Mouse (Mus musculus) hindbrain, embryonic 15.5 days (tissue): ENCODE results near the gene H60b. TPM values are rescaled to one million over a fixed set of nuclear protein-coding genes. Genes with fewer than 3 reads are reported as not detected.
"Not testable (repeated sequence)": the region's sequence is repeated elsewhere in the genome, so short reads cannot be mapped to it uniquely, and the experiment has no call there.

Experiments
- ATAC-seq: fragments of 200-750 bp; cut with Nextera tagmentation; 2 replicates; pipeline ENCODE4 v1.8.0; 2017; ENCODE audit warnings: low read depth, moderate number of reproducible peaks, moderate TSS enrichment; ENCODE audit not compliant: low FRiP score
- H3K27ac ChIP-seq: fragments of 300-500 bp; sonication (generic); replicated peaks from 2 replicates; pipeline ENCODE4 v1.5.1; 2015; ENCODE audit warnings: mild to moderate bottlenecking, inconsistent platforms
- H3K27me3 ChIP-seq: fragments of 300-500 bp; sonication (generic); 2 replicates; pipeline ENCODE4 v1.6.1; 2015; ENCODE audit warnings: control low read depth, inconsistent platforms
- H3K36me3 ChIP-seq: fragments of 300-500 bp; sonication (generic); 2 replicates; pipeline ENCODE4 v1.6.1; 2015; ENCODE audit warnings: control low read depth, inconsistent platforms
- H3K4me1 ChIP-seq: fragments of 300-500 bp; sonication (generic); replicated peaks from 2 replicates; pipeline ENCODE4 v1.6.1; 2015; ENCODE audit warnings: control low read depth, inconsistent platforms
- H3K4me2 ChIP-seq: fragments of 300-500 bp; sonication (generic); 2 replicates; pipeline ENCODE4 v1.6.1; 2015; ENCODE audit warnings: moderate library complexity, mild to moderate bottlenecking, inconsistent platforms
- H3K4me3 ChIP-seq: fragments of 300-500 bp; sonication (generic); 2 replicates; pipeline ENCODE4 v1.5.1; 2015; ENCODE audit warnings: mild to moderate bottlenecking, inconsistent platforms
- H3K9ac ChIP-seq: fragments of 300-500 bp; sonication (generic); 2 replicates; pipeline ENCODE4 v1.6.1; 2015; ENCODE audit warnings: inconsistent platforms
- H3K9me3 ChIP-seq: fragments of 300-500 bp; sonication (generic); 2 replicates; pipeline ENCODE4 v1.6.1; 2016; ENCODE audit warnings: control low read depth, inconsistent platforms
- WGBS: fragments of 180-500 bp; shearing (Covaris S2); methylation state at CpG from one replicate; pipeline ENCODE4 v1.1.7; 2015; 5-methylcytosine and 5-hydroxymethylcytosine counted together
- polyA plus RNA-seq: library from polyadenylated mRNA; unstranded; fragments of >200 nt; fragmentation: Nextera tagmentation; extraction: Ambion mirVana; gene quantifications from 2 replicates; pipeline ENCODE4 v1.2.1, GENCODE M21; 2015

The H60b gene
- polyA plus RNA-seq, 1 experiment from 2014 or later: 0.58 TPM

DNA sequence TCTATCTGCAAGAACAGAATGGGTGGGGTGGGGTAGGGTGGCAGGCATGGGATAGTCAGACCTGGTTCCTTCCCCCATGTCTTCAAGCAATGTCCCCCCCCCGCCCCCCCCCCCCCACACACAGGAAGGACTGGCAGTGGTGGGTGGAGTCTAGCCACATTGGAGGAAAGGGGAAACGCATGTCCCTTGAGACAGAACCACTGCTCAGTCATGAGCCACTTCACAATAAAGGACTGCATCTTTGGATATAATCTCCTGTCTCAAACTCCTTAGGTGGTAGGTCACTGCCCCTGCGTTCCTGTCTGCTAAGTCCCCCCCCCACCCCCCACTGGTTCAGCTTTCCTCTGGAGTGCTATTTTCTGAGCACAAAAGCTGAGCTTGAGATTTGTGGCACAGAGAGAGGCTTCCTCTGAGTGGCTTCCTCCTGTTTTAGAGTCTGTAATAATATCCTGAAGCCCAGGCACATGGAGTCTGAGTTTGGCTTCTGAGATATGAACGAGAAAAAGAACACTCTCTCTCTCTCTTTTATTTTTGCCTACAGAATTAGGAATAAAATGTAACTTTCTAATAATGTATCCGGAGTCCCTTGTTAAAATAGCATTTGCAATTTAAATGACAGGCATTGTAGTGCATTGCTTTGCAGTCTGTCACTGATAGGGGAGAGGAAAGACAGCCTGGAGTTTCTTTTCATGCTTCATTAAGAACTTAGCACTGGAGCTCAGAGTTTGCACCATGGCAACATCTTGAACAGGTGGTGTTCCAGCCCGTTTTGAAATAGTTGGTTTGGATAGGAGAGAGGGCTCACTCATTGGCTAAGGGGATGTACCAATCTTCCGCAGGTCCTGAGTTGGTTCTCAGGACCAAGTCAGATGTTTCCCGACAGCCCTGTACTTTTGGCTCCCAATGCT is 112.7 kb downstream of the H60b start:
- H3K9me3 ChIP-seq, H3K4me2 ChIP-seq, ATAC-seq, H3K4me3 ChIP-seq, H3K27ac ChIP-seq, H3K9ac ChIP-seq, H3K36me3 ChIP-seq: not testable (repeated sequence)
- Histone ChIP-seq H3K4me1 (peaks cover 16% of the 10 kb centered on the region), H3K27me3 (peaks cover 16% of the 10 kb centered on the region; the same call in 1 of the 2 replicates)
- 5% methylated on average over 8 of the region's 8 CpGs for WGBS

DNA sequence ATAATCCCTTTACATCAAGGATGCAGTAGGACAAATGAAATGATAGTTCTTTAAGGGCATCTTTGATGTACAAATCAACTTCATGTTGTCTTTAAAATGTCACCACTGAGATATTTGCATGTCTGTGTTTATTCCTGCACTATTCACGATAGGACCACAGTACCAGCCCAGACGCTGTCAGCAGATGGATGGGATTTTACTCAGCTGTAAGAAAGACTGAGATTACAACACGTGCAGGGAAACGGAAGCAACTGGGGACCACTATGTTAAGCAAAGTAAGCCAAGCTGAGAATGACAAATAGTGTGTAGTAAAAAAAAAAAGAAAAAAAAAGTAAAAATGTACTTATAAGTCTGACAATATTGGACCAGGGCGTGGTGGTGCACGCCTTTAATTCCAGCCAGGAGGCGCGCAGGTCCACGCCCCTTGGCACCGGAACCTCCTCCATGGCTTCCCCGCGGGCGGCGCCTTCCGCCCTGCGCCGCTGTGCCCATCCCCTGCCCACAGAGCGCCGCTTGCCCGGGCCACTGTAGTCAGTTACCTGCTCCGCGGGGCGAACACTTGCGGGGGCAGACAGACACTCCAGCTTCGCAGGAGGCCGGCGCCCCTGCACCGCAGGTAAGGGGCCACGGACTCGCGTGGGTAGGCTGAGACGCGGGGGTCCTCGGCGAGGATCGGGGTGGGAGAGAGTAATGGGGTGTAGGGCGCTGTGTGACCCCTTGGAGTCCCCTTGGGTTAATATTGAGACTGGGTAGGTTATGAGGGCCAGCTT is 114.7 kb downstream of the H60b start:
- Histone ChIP-seq H3K4me3 (peak overlapping the region; percentile 44), H3K4me1 (peaks cover 16% of the 10 kb centered on the region), H3K27me3 (peaks cover 16% of the 10 kb centered on the region; the same call in 1 of the 2 replicates), H3K4me2 (peak overlapping the region; percentile 98)
- not testable (repeated sequence) for H3K27ac ChIP-seq, H3K36me3 ChIP-seq, H3K9ac ChIP-seq, H3K9me3 ChIP-seq
- peak; percentile 62; the same call in 1 of the 2 replicates for ATAC-seq
- 1% methylated on average over 37 of the region's 37 CpGs for WGBS

GRCm38 (mm10) chr10:22273684-22274305 is 115.4 kb downstream of the H60b start:
- Histone ChIP-seq H3K27ac (no peak overlapping the region), H3K9ac (peak overlapping the region; percentile 13; the same call in 1 of the 2 replicates), H3K4me2 (peak overlapping the region; percentile 98), H3K9me3 (no peaks in the 10 kb centered on the region), H3K27me3 (peaks cover 16% of the 10 kb centered on the region; the same call in 1 of the 2 replicates), H3K4me1 (peaks cover 16% of the 10 kb centered on the region), H3K36me3 (no peaks in the 10 kb centered on the region), H3K4me3 (peak overlapping the region; percentile 44)
- peak; percentile 56; the same call in 1 of the 2 replicates for ATAC-seq
- WGBS: under 1% methylated on average over 41 of the region's 41 CpGs

DNA sequence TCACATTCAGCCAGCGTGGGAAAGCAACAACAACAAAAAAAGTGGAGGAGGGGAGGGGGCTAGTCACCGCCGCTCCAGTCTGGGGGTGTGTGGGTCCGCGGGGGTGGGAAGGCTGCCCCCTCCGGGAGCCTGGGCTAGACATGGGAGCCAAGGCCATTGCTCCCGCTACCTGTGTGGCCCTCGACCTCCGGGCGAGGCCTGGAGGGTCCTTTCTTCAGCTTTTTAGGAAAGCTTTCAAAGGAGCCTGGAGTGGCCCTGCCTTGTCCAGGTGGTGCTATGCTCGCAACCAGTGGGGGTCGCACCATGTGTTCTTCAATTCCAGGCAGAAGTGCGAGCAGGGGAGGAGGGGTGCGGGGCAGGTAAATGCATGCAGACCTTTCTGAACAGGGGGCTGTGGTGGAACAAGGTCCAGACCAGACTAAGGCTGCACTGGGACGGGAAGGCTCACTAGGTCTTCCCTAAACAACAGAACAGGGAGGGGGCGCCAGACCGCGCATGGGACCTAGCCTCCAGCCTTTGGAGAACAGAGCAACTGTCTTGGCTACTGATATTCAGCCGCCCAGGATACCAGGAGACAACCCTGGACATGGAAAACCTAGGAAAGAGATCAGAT is 116.2 kb downstream of the H60b start:
- 10% methylated on average over 19 of the region's 19 CpGs for WGBS
- Histone ChIP-seq H3K27me3 (peaks cover 16% of the 10 kb centered on the region; the same call in 1 of the 2 replicates), H3K9ac (no peak overlapping the region), H3K27ac (no peak overlapping the region), H3K36me3 (no peaks in the 10 kb centered on the region), H3K4me1 (peaks cover 16% of the 10 kb centered on the region), H3K4me2 (peak overlapping the region; percentile 98), H3K9me3 (no peaks in the 10 kb centered on the region), H3K4me3 (peak overlapping the region; percentile 44)
- 0 out of 2 replicates have a peak, but pooled peaks have one; percentile 19 for ATAC-seq

DNA sequence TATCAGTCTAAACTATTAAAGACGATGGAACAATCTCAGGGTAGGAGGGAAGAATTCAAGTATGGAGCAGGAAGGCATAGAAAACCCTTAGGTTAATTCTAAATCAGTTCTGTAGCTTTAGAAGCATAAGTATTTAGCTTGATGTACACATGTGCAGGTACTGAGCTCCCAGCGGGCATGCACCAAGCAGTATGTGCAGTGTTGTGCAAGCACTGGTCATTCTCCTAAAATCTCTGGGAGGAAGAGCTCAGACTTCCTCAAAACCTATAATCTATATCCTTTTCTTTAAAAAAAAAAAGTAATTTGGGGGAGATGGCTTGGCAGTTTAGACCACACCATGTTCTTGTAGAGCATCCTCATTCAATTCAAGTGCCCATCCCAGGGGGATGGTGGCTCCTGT is 120.1 kb downstream of the H60b start:
- not testable (repeated sequence) for H3K9me3 ChIP-seq, H3K4me2 ChIP-seq, H3K4me3 ChIP-seq, H3K36me3 ChIP-seq, H3K27ac ChIP-seq, H3K9ac ChIP-seq, ATAC-seq
- WGBS: 91% methylated on average over 2 of the region's 2 CpGs
- Histone ChIP-seq H3K4me1 (peaks cover 11% of the 10 kb centered on the region), H3K27me3 (peaks cover 12% of the 10 kb centered on the region; the same call in 1 of the 2 replicates)

- ATAC-seq: no peak
- H3K4me2 ChIP-seq: no peak overlapping the region
These were observed 124.4 kb downstream of the H60b start for GRCm38 (mm10) chr10:22282816-22283215.

DNA sequence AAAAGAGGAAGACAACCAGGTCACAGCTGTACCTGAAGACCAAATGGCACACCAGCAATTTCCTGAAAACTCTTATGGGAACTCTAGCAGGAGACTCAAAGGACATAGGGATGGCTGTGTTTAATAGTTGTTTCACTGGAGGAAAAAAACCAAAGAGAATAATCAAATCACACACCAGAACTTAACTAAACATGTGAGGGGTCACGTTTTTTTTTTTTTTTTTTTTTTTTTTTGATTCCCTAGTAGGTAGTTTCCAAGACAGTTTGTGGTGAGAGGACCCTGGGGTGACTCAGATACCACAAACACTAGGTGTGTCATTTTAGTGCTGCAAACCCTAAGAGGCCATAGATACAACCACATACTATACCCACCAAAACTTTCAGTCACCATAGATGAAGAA is 137.3 kb downstream of the H60b start:
- WGBS: 29% methylated on average over 1 of the region's 1 CpGs
- ATAC-seq: no peak
- H3K9ac ChIP-seq: no peak overlapping the region

More at GRCm38 (mm10) chr10:22282816-22283215, 124.4 kb downstream of the H60b start:
- Histone ChIP-seq H3K9ac (no peak overlapping the region), H3K36me3 (no peaks in the 10 kb centered on the region), H3K9me3 (no peaks in the 10 kb centered on the region), H3K4me3 (no peak overlapping the region), H3K27me3 (no peaks in the 10 kb centered on the region), H3K4me1 (no peaks in the 10 kb centered on the region), H3K27ac (no peak overlapping the region)
- WGBS: 52% methylated on average over 6 of the region's 6 CpGs

GRCm38 (mm10) chr10:22297033-22297762 is 138.8 kb downstream of the H60b start:
- WGBS: 89% methylated on average over 5 of the region's 5 CpGs
- no peak overlapping the region for H3K27ac ChIP-seq
- no peaks in the 10 kb centered on the region for H3K27me3 ChIP-seq
- H3K4me2 ChIP-seq: no peak overlapping the region
- no peak for ATAC-seq
- no peaks in the 10 kb centered on the region for H3K36me3 ChIP-seq
- no peak overlapping the region for H3K9ac ChIP-seq
- H3K9me3 ChIP-seq: no peaks in the 10 kb centered on the region
- H3K4me3 ChIP-seq: no peak overlapping the region
- H3K4me1 ChIP-seq: no peaks in the 10 kb centered on the region

More for the DNA sequence above, 137.3 kb downstream of the H60b start:
- H3K27me3 ChIP-seq: no peaks in the 10 kb centered on the region
- H3K9me3 ChIP-seq: no peaks in the 10 kb centered on the region
- H3K36me3 ChIP-seq: no peaks in the 10 kb centered on the region
- no peak overlapping the region for H3K27ac ChIP-seq
- H3K4me2 ChIP-seq: no peak overlapping the region
- no peaks in the 10 kb centered on the region for H3K4me1 ChIP-seq
- no peak overlapping the region for H3K4me3 ChIP-seq

- no peaks in the 10 kb centered on the region for H3K9me3 ChIP-seq
- no peaks in the 10 kb centered on the region for H3K36me3 ChIP-seq
- no peak overlapping the region for H3K9ac ChIP-seq
- 65% methylated on average over 8 of the region's 8 CpGs for WGBS
- no peaks in the 10 kb centered on the region for H3K27me3 ChIP-seq
- no peak overlapping the region for H3K27ac ChIP-seq
- no peak overlapping the region for H3K4me3 ChIP-seq
- no peaks in the 10 kb centered on the region for H3K4me1 ChIP-seq
- no peak overlapping the region for H3K4me2 ChIP-seq
- no peak for ATAC-seq
These were observed 139.5 kb downstream of the H60b start for GRCm38 (mm10) chr10:22297766-22298461.

GRCm38 (mm10) chr10:22299324-22299723 is 140.9 kb downstream of the H60b start:
- H3K4me1 ChIP-seq: no peaks in the 10 kb centered on the region
- no peaks in the 10 kb centered on the region for H3K36me3 ChIP-seq
- H3K4me2 ChIP-seq: no peak overlapping the region
- no peak overlapping the region for H3K4me3 ChIP-seq
- H3K27me3 ChIP-seq: no peaks in the 10 kb centered on the region
- no peak overlapping the region for H3K27ac ChIP-seq
- no peaks in the 10 kb centered on the region for H3K9me3 ChIP-seq
- H3K9ac ChIP-seq: no peak overlapping the region
- 87% methylated on average over 2 of the region's 2 CpGs for WGBS
- no peak for ATAC-seq
